Mouse (Mus musculus) heart, embryonic 11.5 days (tissue): Measurements from ENCODE around the gene Lipn. TPM values are rescaled to one million over a fixed set of nuclear protein-coding genes. Genes with fewer than 3 reads are reported as not detected.

Source experiments
- ATAC-seq: fragments of 200-750 bp; cut with Nextera tagmentation; replicated peaks from 2 replicates; pipeline ENCODE4 v1.8.0; 2017; ENCODE audit warnings: moderate library complexity; ENCODE audit not compliant: insufficient number of reproducible peaks, low FRiP score, low TSS enrichment
- H3K27ac ChIP-seq: fragments of 300-500 bp; sonication (generic); 2 replicates; pipeline ENCODE4 v1.5.1; 2014; ENCODE audit warnings: mild to moderate bottlenecking, low read depth, low read length
- H3K27me3 ChIP-seq: fragments of 300-500 bp; sonication (generic); 2 replicates; pipeline ENCODE4 v1.6.1; 2014; ENCODE audit warnings: mild to moderate bottlenecking, low read length, mixed read lengths; ENCODE audit not compliant: control insufficient read depth, insufficient read depth
- H3K36me3 ChIP-seq: fragments of 300-500 bp; sonication (generic); 2 replicates; pipeline ENCODE4 v1.6.1; 2014; ENCODE audit warnings: mild to moderate bottlenecking, low read length, moderate library complexity, mixed read lengths; ENCODE audit not compliant: control insufficient read depth, insufficient read depth
- H3K4me1 ChIP-seq: fragments of 300-500 bp; sonication (generic); 2 replicates; pipeline ENCODE4 v1.6.1; 2014; ENCODE audit warnings: low read length; ENCODE audit not compliant: control insufficient read depth, insufficient read depth
- H3K4me2 ChIP-seq: fragments of 300-500 bp; sonication (generic); 2 replicates; pipeline ENCODE4 v1.6.1; 2014; ENCODE audit warnings: mild to moderate bottlenecking, moderate library complexity
- H3K4me3 ChIP-seq: fragments of 300-500 bp; sonication (generic); 2 replicates; pipeline ENCODE4 v1.5.1; 2014; ENCODE audit warnings: low read depth, low read length
- H3K9ac ChIP-seq: fragments of 300-500 bp; sonication (generic); 2 replicates; pipeline ENCODE4 v1.6.1; 2014; ENCODE audit warnings: mild to moderate bottlenecking, low read depth, low read length, moderate library complexity
- H3K9me3 ChIP-seq: fragments of 300-500 bp; sonication (generic); replicated peaks from 2 replicates; pipeline ENCODE4 v1.6.1; 2016; ENCODE audit warnings: low read length; ENCODE audit not compliant: control insufficient read depth
- WGBS: fragments of 180-500 bp; shearing (Covaris S2); extraction: QIAGEN DNeasy Blood & Tissue Kit; methylation state at CpG from one replicate; pipeline ENCODE4 v1.1.7; 2014; ENCODE audit not compliant: insufficient replicate concordance; 5-methylcytosine and 5-hydroxymethylcytosine counted together
- microRNA-seq: library from miRNA; unstranded; fragments of <30 nt; microRNA quantifications from one replicate; pipeline ENCODE4, GENCODE M21; 2016; ENCODE audit warnings: borderline number of aligned reads
- polyA plus RNA-seq: library from polyadenylated mRNA; unstranded; fragments of >200 nt; fragmentation: Nextera tagmentation; extraction: Ambion mirVana; gene quantifications from 2 replicates; pipeline ENCODE4 v1.2.1, GENCODE M21; 2014

Gene Lipn
- polyA plus RNA-seq, 1 experiment from 2014 or later = not detected

- no peaks in the 10 kb centered on the region for H3K27me3 ChIP-seq
- 56% methylated on average over 1 of the region's 1 CpGs for WGBS
- no peaks in the 10 kb centered on the region for H3K4me1 ChIP-seq
- no peaks in the 10 kb centered on the region for H3K36me3 ChIP-seq
- no peak overlapping the region for H3K9ac ChIP-seq
- H3K4me2 ChIP-seq = no peak overlapping the region
- no peak overlapping the region for H3K4me3 ChIP-seq
- H3K9me3 ChIP-seq = no peaks in the 10 kb centered on the region
- no peak overlapping the region for H3K27ac ChIP-seq
- no peak for ATAC-seq
These were observed 51.9 kb downstream of the Lipn start for GRCm38 (mm10) chr19:34119102-34119501.

GRCm38 (mm10) chr19:34119653-34120052 is 52.5 kb downstream of the Lipn start:
- no peak for ATAC-seq
- Histone ChIP-seq H3K27me3 (no peaks in the 10 kb centered on the region), H3K4me3 (no peak overlapping the region), H3K4me2 (no peak overlapping the region), H3K9me3 (no peaks in the 10 kb centered on the region), H3K9ac (no peak overlapping the region), H3K4me1 (no peaks in the 10 kb centered on the region), H3K27ac (no peak overlapping the region), H3K36me3 (no peaks in the 10 kb centered on the region)
- WGBS = 70% methylated on average over 4 of the region's 4 CpGs

GRCm38 (mm10) chr19:34120107-34120731 is 53.1 kb downstream of the Lipn start:
- 51% methylated on average over 3 of the region's 3 CpGs for WGBS
- Histone ChIP-seq H3K4me1 (no peaks in the 10 kb centered on the region), H3K4me3 (no peak overlapping the region), H3K27ac (no peak overlapping the region), H3K9me3 (no peaks in the 10 kb centered on the region), H3K27me3 (no peaks in the 10 kb centered on the region), H3K9ac (no peak overlapping the region), H3K36me3 (no peaks in the 10 kb centered on the region), H3K4me2 (no peak overlapping the region)
- no peak for ATAC-seq

Small RNAs within 50 kb of the gene (microRNA-seq; reads per million reads assigned to microRNA genes)
- not detected for gene Gm23334

Other genes with a start within 250 kb of the Lipn start
- gene Lipf, start 106.2 kb upstream of the Lipn start, polyA plus RNA-seq = 0.21 TPM in 2 replicates
- not detected in 2 replicates for gene Lipk, start 59.1 kb upstream of the Lipn start, polyA plus RNA-seq
- gene Lipm, start 33.6 kb downstream of the Lipn start, polyA plus RNA-seq = not detected in 2 replicates
- not detected in 2 replicates for gene Ankrd22, start 98.7 kb downstream of the Lipn start, polyA plus RNA-seq
- 5.0 and 5.2 TPM in 2 replicates for gene Stambpl1, start 124.9 kb downstream of the Lipn start, polyA plus RNA-seq
- gene Acta2, start 188.2 kb downstream of the Lipn start, polyA plus RNA-seq = 1,416 and 1,586 TPM in 2 replicates
- gene Fas, start 223.3 kb downstream of the Lipn start, polyA plus RNA-seq = 1.6 and 2.1 TPM in 2 replicates